Mouse (Mus musculus) liver, adult 2 months (tissue): Measurements from ENCODE around the gene Cdkl2.

Source experiments
- CTCF ChIP-seq: fragments of 200-500 bp; IDR thresholded peaks from 2 replicates; pipeline ENCODE4 v1.5.1; 2011; ENCODE audit warnings: low read depth, low read length, control low read depth
- POLR2A ChIP-seq: fragments of 200-500 bp; IDR thresholded peaks from 2 replicates; pipeline ENCODE4 v1.6.1; 2011; ENCODE audit warnings: low read length, control low read depth; ENCODE audit not compliant: insufficient read depth; ENCODE audit errors: extremely low read depth

- TF ChIP-seq POLR2A, result no peak
- no peak for TF ChIP-seq CTCF
Observed at GRCm38 (mm10) chr5:92050419-92050818, 6.7 kb upstream of the Cdkl2 start.
